Mouse (Mus musculus) hindbrain, embryonic 15.5 days (tissue): ENCODE results near the gene Ythdf2. TPM values are rescaled to one million over a fixed set of nuclear protein-coding genes. Genes with fewer than 3 reads are reported as not detected.

Experiments
- ATAC-seq: fragments of 200-750 bp; cut with Nextera tagmentation; 2 replicates; pipeline ENCODE4 v1.8.0; 2017; ENCODE audit warnings: low read depth, moderate number of reproducible peaks, moderate TSS enrichment; ENCODE audit not compliant: low FRiP score
- H3K27ac ChIP-seq: fragments of 300-500 bp; sonication (generic); replicated peaks from 2 replicates; pipeline ENCODE4 v1.5.1; 2015; ENCODE audit warnings: mild to moderate bottlenecking, inconsistent platforms
- H3K27me3 ChIP-seq: fragments of 300-500 bp; sonication (generic); 2 replicates; pipeline ENCODE4 v1.6.1; 2015; ENCODE audit warnings: control low read depth, inconsistent platforms
- H3K36me3 ChIP-seq: fragments of 300-500 bp; sonication (generic); 2 replicates; pipeline ENCODE4 v1.6.1; 2015; ENCODE audit warnings: control low read depth, inconsistent platforms
- H3K4me1 ChIP-seq: fragments of 300-500 bp; sonication (generic); replicated peaks from 2 replicates; pipeline ENCODE4 v1.6.1; 2015; ENCODE audit warnings: control low read depth, inconsistent platforms
- H3K4me2 ChIP-seq: fragments of 300-500 bp; sonication (generic); 2 replicates; pipeline ENCODE4 v1.6.1; 2015; ENCODE audit warnings: moderate library complexity, mild to moderate bottlenecking, inconsistent platforms
- H3K4me3 ChIP-seq: fragments of 300-500 bp; sonication (generic); 2 replicates; pipeline ENCODE4 v1.5.1; 2015; ENCODE audit warnings: mild to moderate bottlenecking, inconsistent platforms
- H3K9ac ChIP-seq: fragments of 300-500 bp; sonication (generic); 2 replicates; pipeline ENCODE4 v1.6.1; 2015; ENCODE audit warnings: inconsistent platforms
- H3K9me3 ChIP-seq: fragments of 300-500 bp; sonication (generic); 2 replicates; pipeline ENCODE4 v1.6.1; 2016; ENCODE audit warnings: control low read depth, inconsistent platforms
- WGBS: fragments of 180-500 bp; shearing (Covaris S2); methylation state at CpG from one replicate; pipeline ENCODE4 v1.1.7; 2015; 5-methylcytosine and 5-hydroxymethylcytosine counted together
- polyA plus RNA-seq: library from polyadenylated mRNA; unstranded; fragments of >200 nt; fragmentation: Nextera tagmentation; extraction: Ambion mirVana; gene quantifications from 2 replicates; pipeline ENCODE4 v1.2.1, GENCODE M21; 2015

Gene Ythdf2
- polyA plus RNA-seq, 1 experiment from 2014 or later, result 102 TPM

GRCm38 (mm10) chr4:132169761-132170160, 42.3 kb downstream of the Ythdf2 start:
- no peak overlapping the region for H3K27ac ChIP-seq
- ATAC-seq, result no peak
- H3K4me2 ChIP-seq, result no peak overlapping the region
- no peaks in the 10 kb centered on the region for H3K36me3 ChIP-seq
- no peak overlapping the region for H3K9ac ChIP-seq
- 85% methylated on average over 5 of the region's 5 CpGs for WGBS
- H3K4me3 ChIP-seq, result no peak overlapping the region
- peaks cover 11% of the 10 kb centered on the region for H3K4me1 ChIP-seq
- no peaks in the 10 kb centered on the region for H3K9me3 ChIP-seq
- H3K27me3 ChIP-seq, result no peaks in the 10 kb centered on the region

DNA sequence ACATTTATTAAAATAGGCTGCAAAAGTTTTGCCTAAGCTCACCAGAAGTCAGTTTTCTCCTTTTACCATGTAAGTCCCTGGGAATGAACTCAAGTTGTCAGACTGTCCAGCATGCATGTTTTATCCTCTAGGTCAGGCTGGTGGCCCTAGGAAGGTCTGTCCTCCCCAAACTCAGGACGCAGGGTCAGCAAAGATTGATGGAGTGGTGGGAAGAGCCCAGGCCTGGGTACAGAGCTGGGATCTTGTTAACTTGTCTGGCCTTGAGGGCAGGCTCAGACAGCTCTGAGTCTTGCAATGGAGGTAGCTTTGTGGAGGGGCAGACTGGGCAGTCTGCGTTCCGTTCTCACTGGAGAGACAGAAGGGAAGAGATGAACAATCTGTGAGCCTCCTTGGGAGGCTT, 42.8 kb downstream of the Ythdf2 start:
- no peak overlapping the region for H3K4me3 ChIP-seq
- no peak for ATAC-seq
- H3K36me3 ChIP-seq, result no peaks in the 10 kb centered on the region
- no peaks in the 10 kb centered on the region for H3K27me3 ChIP-seq
- H3K27ac ChIP-seq, result no peak overlapping the region
- WGBS, result 92% methylated on average over 3 of the region's 3 CpGs
- H3K4me2 ChIP-seq, result no peak overlapping the region
- H3K4me1 ChIP-seq, result peaks cover 11% of the 10 kb centered on the region
- no peak overlapping the region for H3K9ac ChIP-seq
- H3K9me3 ChIP-seq, result no peaks in the 10 kb centered on the region

- no peak overlapping the region for H3K27ac ChIP-seq
- peaks cover 7% of the 10 kb centered on the region for H3K4me1 ChIP-seq
- no peaks in the 10 kb centered on the region for H3K9me3 ChIP-seq
- no peaks in the 10 kb centered on the region for H3K36me3 ChIP-seq
- H3K9ac ChIP-seq, result no peak overlapping the region
- ATAC-seq, result no peak
- 89% methylated on average over 3 of the region's 3 CpGs for WGBS
- no peak overlapping the region for H3K4me3 ChIP-seq
- H3K4me2 ChIP-seq, result no peak overlapping the region
- H3K27me3 ChIP-seq, result no peaks in the 10 kb centered on the region
Observed at GRCm38 (mm10) chr4:132167436-132167835, 44.7 kb downstream of the Ythdf2 start.

DNA sequence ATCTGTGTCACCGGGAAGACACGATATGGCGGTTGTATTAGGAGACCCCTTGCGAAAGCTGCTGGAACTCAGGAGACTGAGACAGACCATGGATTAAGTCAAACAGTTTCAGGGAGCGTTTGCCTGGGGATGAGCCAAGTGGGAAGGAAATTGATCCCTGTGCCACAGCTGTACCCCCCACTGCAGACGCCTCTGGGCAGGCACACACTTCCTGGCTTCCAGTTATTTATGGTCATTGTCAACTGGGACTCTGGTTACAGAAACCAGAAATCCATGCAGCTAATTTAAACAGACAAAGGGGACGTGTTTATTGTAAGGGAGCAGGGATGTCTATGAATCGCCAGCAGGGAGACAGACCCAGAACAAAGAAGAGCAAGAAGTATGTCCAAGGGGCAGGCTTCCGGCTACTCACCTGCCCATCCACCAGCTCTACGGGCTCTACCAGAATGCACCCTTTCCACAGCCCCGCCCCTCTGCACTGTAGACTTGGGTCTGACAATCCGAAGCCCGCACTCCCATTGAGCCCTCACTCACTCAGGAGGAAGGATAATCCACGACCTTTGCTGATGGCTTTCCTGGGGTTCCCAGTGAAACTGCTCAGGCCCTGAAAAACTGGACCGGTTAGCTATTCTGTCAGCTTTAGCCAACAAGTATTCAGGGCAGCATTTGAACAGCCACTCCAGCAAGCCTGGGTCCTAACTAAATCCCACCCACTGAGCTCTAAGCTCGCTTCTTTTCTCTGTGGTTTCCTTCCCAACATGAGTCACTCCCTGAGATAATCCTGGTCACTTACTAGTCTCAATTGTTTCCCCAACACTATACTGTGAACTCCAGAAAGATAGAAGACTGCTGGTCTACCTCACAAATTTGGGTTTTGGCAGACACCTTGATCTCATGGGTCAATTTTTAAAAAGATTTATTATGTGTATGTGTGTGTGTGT, 45.5 kb downstream of the Ythdf2 start:
- H3K27me3 ChIP-seq, result no peaks in the 10 kb centered on the region

GRCm38 (mm10) chr4:132165691-132166090, 46.4 kb downstream of the Ythdf2 start:
- Histone ChIP-seq H3K27ac (no peak overlapping the region), H3K9me3 (no peaks in the 10 kb centered on the region), H3K9ac (no peak overlapping the region), H3K4me2 (no peak overlapping the region), H3K36me3 (no peaks in the 10 kb centered on the region), H3K4me1 (peaks cover 7% of the 10 kb centered on the region), H3K4me3 (no peak overlapping the region), H3K27me3 (no peaks in the 10 kb centered on the region)
- WGBS, result 36% methylated on average over 14 of the region's 14 CpGs
- no peak for ATAC-seq

More for the DNA sequence above, 45.5 kb downstream of the Ythdf2 start:
- Histone ChIP-seq H3K4me2 (no peak overlapping the region), H3K4me3 (no peak overlapping the region), H3K4me1 (peaks cover 7% of the 10 kb centered on the region), H3K36me3 (no peaks in the 10 kb centered on the region), H3K9me3 (no peaks in the 10 kb centered on the region), H3K9ac (no peak overlapping the region), H3K27ac (no peak overlapping the region)
- WGBS, result 53% methylated on average over 16 of the region's 16 CpGs
- no peak for ATAC-seq

DNA sequence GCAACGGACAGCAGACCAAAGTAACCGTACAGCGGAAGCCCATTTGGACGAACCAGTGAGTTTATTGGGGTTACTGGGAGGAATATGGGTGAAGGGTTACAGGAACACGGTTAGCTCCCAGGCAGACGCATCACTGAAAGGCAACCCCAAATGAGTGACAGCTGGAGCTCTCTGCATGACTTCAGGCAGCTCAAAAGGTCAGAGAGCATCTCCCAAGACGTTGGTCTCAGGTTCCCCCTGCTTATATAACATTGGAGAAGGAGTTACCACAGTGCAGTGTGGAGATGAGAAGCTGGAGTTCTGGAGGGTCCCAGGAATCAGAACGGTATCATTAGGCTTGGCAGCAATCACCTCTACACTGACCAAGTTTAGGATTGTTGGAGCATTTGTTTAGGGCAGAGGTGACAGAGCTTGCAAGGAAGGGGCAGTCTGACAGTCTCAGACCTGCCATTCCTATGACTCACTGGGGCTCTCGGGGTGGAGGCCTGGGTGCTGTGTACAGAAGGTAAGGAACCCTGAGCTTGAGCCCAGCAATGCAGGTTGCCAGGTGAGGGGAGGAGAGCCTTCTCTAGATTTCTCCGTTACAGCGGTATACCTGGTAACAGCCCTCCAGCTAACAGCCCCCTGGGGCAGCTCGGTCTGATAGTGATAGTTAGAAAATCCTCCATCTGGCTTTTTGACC, 55.0 kb downstream of the Ythdf2 start:
- no peak overlapping the region for H3K4me2 ChIP-seq
- ATAC-seq, result no peak
- no peak overlapping the region for H3K4me3 ChIP-seq
- no peaks in the 10 kb centered on the region for H3K27me3 ChIP-seq
- no peaks in the 10 kb centered on the region for H3K36me3 ChIP-seq
- H3K4me1 ChIP-seq, result peaks cover 8% of the 10 kb centered on the region; the same call in 1 of the 2 replicates
- 61% methylated on average over 12 of the region's 12 CpGs for WGBS
- H3K9me3 ChIP-seq, result no peaks in the 10 kb centered on the region
- H3K9ac ChIP-seq, result no peak overlapping the region
- no peak overlapping the region for H3K27ac ChIP-seq

- ATAC-seq, result no peak
- Histone ChIP-seq H3K36me3 (no peaks in the 10 kb centered on the region), H3K4me2 (no peak overlapping the region), H3K9me3 (no peaks in the 10 kb centered on the region), H3K4me3 (no peak overlapping the region), H3K27me3 (no peaks in the 10 kb centered on the region), H3K4me1 (peaks cover 8% of the 10 kb centered on the region; the same call in 1 of the 2 replicates), H3K9ac (no peak overlapping the region), H3K27ac (no peak overlapping the region)
- 4% methylated on average over 6 of the region's 6 CpGs for WGBS
Observed at GRCm38 (mm10) chr4:132154877-132155670, 57.0 kb downstream of the Ythdf2 start.

DNA sequence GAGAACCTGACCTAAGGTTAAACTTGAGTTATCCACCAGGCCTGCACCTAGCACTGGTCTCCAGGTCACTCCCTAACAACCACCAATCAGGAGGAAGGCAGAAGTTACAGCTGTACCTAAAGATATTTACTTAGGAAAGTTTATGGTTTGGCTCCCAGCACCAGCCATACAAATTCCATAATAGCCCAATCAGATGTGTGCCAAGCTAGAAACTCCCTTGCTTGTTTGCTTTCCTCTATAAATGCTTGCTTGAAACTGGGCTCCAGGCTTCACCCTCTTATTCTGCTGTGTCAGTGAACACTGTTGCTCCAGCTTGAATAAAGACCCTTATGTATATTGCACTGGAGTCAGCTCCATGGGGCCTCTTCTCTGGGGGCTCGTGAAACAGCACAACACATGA, 60.4 kb downstream of the Ythdf2 start:
- no peak overlapping the region for H3K4me2 ChIP-seq
- 61% methylated on average over 1 of the region's 1 CpGs for WGBS

GRCm38 (mm10) chr4:132146201-132146600, 65.9 kb downstream of the Ythdf2 start:
- Histone ChIP-seq H3K27me3 (peaks cover 52% of the 10 kb centered on the region), H3K4me3 (no peak overlapping the region), H3K4me1 (0 out of 2 replicates have a peak, but pooled peaks cover 8% of the 10 kb centered on the region), H3K4me2 (no peak overlapping the region), H3K36me3 (no peaks in the 10 kb centered on the region), H3K27ac (no peak overlapping the region), H3K9ac (no peak overlapping the region), H3K9me3 (no peaks in the 10 kb centered on the region)
- ATAC-seq, result no peak
- 76% methylated on average over 5 of the region's 5 CpGs for WGBS

More for the DNA sequence above, 60.4 kb downstream of the Ythdf2 start:
- Histone ChIP-seq H3K4me3 (no peak overlapping the region), H3K9me3 (no peaks in the 10 kb centered on the region), H3K27ac (no peak overlapping the region), H3K4me1 (peaks cover 8% of the 10 kb centered on the region; the same call in 1 of the 2 replicates), H3K36me3 (no peaks in the 10 kb centered on the region), H3K27me3 (peaks cover 3% of the 10 kb centered on the region; the same call in 1 of the 2 replicates), H3K9ac (no peak overlapping the region)
- no peak for ATAC-seq

DNA sequence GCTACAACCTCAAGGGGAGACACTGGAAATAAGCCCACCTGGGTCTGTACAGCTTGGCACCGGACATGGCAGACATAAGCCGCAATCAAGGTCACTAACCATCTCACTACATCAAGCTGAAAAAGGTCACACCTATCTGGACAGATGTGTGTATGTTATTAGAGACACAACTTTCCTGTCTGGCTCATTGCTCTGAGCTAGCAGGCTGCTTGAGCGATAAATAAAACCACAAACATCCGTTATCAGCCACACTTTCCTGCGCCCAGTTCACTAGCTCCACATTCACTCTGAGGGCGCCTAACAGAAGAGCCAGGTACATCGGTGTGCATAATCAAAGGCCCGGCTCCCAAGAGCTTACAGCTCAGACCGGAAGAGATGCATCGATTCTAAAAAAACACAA, 67.0 kb downstream of the Ythdf2 start:
- Histone ChIP-seq H3K4me2 (peak overlapping the region; percentile 76), H3K4me3 (peak overlapping the region; percentile 47), H3K9ac (no peak overlapping the region), H3K27ac (no peak overlapping the region), H3K27me3 (peaks cover 55% of the 10 kb centered on the region), H3K9me3 (no peaks in the 10 kb centered on the region), H3K4me1 (0 out of 2 replicates have a peak, but pooled peaks cover 8% of the 10 kb centered on the region), H3K36me3 (no peaks in the 10 kb centered on the region)
- 46% methylated on average over 10 of the region's 10 CpGs for WGBS
- no peak for ATAC-seq

GRCm38 (mm10) chr4:132144080-132144841, 67.8 kb downstream of the Ythdf2 start, which contains the start of gene Oprd1:
Oprd1 (minus strand) TSS chr4:132144486.
- peaks cover 55% of the 10 kb centered on the region for H3K27me3 ChIP-seq
- peak within 1 kb of the TSS; percentile 33 for H3K9ac ChIP-seq
- 0 out of 2 replicates have a peak, but pooled peaks cover 8% of the 10 kb centered on the region for H3K4me1 ChIP-seq
- H3K4me3 ChIP-seq, result peak within 1 kb of the TSS; percentile 47
- under 1% methylated on average over 64 of the region's 89 CpGs for WGBS
- peak within 1 kb of the TSS; percentile 76 for H3K4me2 ChIP-seq
- ATAC-seq, result peak; percentile 66; the same call in 1 of the 2 replicates
- no peaks in the 10 kb centered on the region for H3K9me3 ChIP-seq
- no peak within 1 kb of the TSS for H3K27ac ChIP-seq
- H3K36me3 ChIP-seq, result no peaks in the 10 kb centered on the region
